In genomic region chr14:75565534-75566140, GRCm38 (mm10) we compare ENCODE assay signal across 9 mouse cellular contexts. TPM values are rescaled to one million over a fixed set of nuclear protein-coding genes. Genes with fewer than 3 reads are reported as not detected.
A peak's percentile ranks its signal among the peaks of the same experiment; 100 is the strongest.
DNase-seq lines count a peak whose midpoint lies in the region; ATAC-seq lines count a peak whose summit lies in the region.
"Had no signal": no experiment of that assay in that cellular context is flagged by ENCODE, and none has a peak within 500 bp of the region (broad histone marks: within the 10 kb centered on the region; RNA-seq: fewer than 3 reads in every experiment).

No protein-coding gene starts in this region.

- intact Hi-C loops in left cerebral cortex, postnatal 14 days (cut with DNase I): no loop called here

- ATAC-seq in frontal cortex, adult (ENCODE audit: low TSS enrichment): peak; percentile 62

- peak; percentile 32 to 43 for DNase-seq in adrenal gland, adult 18-20 months (ENCODE audit: low spot score in 2 of 2)
- peak; percentile 90 for DNase-seq in brain, adult 2 months (ENCODE audit: low read depth, low spot score)
- DNase-seq in kidney, adult 18-20 months: peak; percentile 64
- DNase-seq in left cerebral cortex, postnatal 14 days (ENCODE audit: low spot score in 2 of 2): peak; percentile 47 to 62
- DNase-seq in ovary, postnatal 10 days (ENCODE audit: low spot score): peak; percentile 13
- no peak for DNase-seq in c-Kit-positive CD71-positive TER-119-positive erythroid progenitor cells, embryonic 14.5 days (ENCODE audit: low spot score)
- no peak for DNase-seq in T-cell, adult 2 months (ENCODE audit: low spot score)

RNA-seq across cellular contexts. Expression of gene Spert, which starts 27.3 kb away (rescaled TPM):
- not detected for total RNA-seq in adrenal gland, adult 18-20 months (2021)
- total RNA-seq in left cerebral cortex, postnatal 14 days (2021): not detected
- total RNA-seq: gastrocnemius, postnatal 4 days had no signal

Comparison
In these comparisons a context has a peak if more than half of its experiments do, and no peak if none do; other contexts are left out.
1. DNase-seq: peak in adrenal gland, adult 18-20 months (2 of 2), brain, adult 2 months (single experiment), kidney, adult 18-20 months (single experiment), left cerebral cortex, postnatal 14 days (2 of 2) and ovary, postnatal 10 days (single experiment); none in c-Kit-positive CD71-positive TER-119-positive erythroid progenitor cells, embryonic 14.5 days (single experiment) and T-cell, adult 2 months (single experiment).